Mouse (Mus musculus) WW6 (cell line): ENCODE results near the gene Olfr871.
"Not testable (repeated sequence)": the region's sequence is repeated elsewhere in the genome, so short reads cannot be mapped to it uniquely, and the experiment has no call there.

Experiments used
- DNase-seq: peaks from one replicate; pipeline ENCODE4 v3.0.0-alpha.2; 2013; ENCODE audit warnings: low read depth, low spot score

The Olfr871 gene

GRCm38 (mm10) chr9:20211907-20212306, at the start of gene Olfr871:
Gene Olfr871, plus strand, starts transcription at chr9:20212207.
- no peak for DNase-seq

DNA sequence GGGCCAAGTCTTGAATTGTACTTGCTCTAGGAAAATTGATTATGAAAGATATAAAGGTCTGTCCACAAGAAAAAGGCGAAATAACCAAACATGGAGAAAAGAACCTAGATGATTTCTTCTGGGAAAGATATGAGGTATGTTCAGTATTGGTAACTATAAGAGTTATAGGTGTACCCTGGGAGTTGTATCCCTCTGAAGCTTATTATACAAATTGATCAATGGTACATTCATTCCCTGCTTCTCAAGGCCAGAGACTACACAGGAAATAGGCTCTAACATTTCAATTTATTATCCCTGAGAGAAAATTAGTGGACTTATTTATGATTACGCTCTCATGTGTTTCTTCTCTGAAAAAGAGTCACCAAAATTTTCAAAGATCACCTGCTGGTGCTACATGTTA, 38.0 kb upstream of the Olfr871 start, which contains the start of gene Olfr870:
Olfr870 (minus strand) TSS at position 101 of the 400 bp plus-strand sequence.
- no peak for DNase-seq

- no peak for DNase-seq
Observed at GRCm38 (mm10) chr9:20179463-20179862, 32.5 kb upstream of the Olfr871 start.

- peak; percentile 11 for DNase-seq
Observed at GRCm38 (mm10) chr9:20202131-20202530, 9.9 kb upstream of the Olfr871 start.

DNA sequence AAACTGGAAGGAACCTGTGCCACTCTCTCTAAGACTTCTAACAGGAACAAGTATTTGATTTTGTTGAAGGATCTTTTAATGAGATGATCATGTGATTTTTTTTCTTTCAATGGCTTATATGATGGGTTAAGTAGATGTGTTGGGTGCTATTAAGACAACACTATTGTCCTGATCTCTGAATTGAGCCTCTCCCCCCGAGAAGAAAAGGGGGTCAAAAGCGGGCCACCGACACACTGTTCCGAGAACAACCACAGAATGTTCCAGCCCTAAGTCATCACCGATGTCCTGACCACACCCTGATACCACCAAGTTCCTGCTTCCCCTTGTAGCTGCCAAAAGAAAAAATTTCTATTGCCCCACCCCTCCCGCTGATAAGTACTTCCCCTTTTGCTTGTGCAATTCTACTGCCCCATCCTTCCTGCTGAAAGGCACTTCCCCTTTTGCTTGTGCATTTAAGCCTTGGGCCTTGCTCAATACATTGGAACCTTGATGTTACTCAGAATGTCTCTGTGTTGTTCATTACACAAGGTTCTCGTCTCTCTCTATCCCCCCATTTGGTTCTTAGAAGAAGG, 8.5 kb upstream of the Olfr871 start:
- not testable (repeated sequence) for DNase-seq

- no peak for DNase-seq
Observed at GRCm38 (mm10) chr9:20210812-20211211, 1.2 kb upstream of the Olfr871 start.

GRCm38 (mm10) chr9:20211477-20211876, 530 bp upstream of the Olfr871 start:
- DNase-seq = no peak

DNA sequence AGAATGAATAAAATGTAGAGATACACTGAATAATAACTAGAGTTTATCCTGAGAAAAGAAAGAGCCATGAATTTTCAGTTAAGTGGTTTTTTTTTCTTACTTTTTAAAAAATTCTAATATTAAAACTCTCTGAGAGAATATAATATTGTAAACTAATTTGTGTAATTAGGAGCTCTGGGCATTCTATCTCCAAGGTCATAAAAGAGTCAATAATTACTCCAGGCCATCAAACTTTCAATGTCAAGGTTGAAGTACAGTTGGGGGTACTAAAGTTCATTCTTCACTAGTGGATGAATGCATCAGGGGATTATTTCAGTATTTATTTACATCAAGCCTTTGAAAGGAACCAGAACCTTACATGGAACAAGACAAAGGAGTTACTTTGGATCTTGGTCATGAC, 24.8 kb downstream of the Olfr871 start, which contains the start of gene Olfr872:
Olfr872 (plus strand) TSS at position 301 of the 400 bp plus-strand sequence.
- no peak for DNase-seq

GRCm38 (mm10) chr9:20237378-20237777, 25.4 kb downstream of the Olfr871 start:
- DNase-seq = no peak
